Mouse (Mus musculus) stomach, postnatal 0 days (tissue): ENCODE measurements around the gene Gm10181. TPM values are rescaled to one million over a fixed set of nuclear protein-coding genes. Genes with fewer than 3 reads are reported as not detected.
A peak's percentile ranks its signal among the peaks of the same experiment; 100 is the strongest.
"Not testable (repeated sequence)": the region's sequence is repeated elsewhere in the genome, so short reads cannot be mapped to it uniquely, and the experiment has no call there.

Experiments used
- ATAC-seq: fragments of 200-750 bp; cut with Nextera tagmentation; 2 replicates; pipeline ENCODE4 v1.8.0; 2017; ENCODE audit not compliant: low FRiP score, low TSS enrichment
- DNase-seq: peaks from one replicate; pipeline ENCODE4 v3.0.0-alpha.2; 2016; ENCODE audit warnings: low spot score
- H3K27ac ChIP-seq: fragments of 300-500 bp; sonication (generic); replicated peaks from 2 replicates; pipeline ENCODE4 v1.5.1; 2014; ENCODE audit warnings: mild to moderate bottlenecking, control low read depth
- H3K27me3 ChIP-seq: fragments of 300-500 bp; sonication (generic); 2 replicates; pipeline ENCODE4 v1.6.1; 2014; ENCODE audit warnings: low read length; ENCODE audit not compliant: control insufficient read depth, insufficient read depth
- H3K36me3 ChIP-seq: fragments of 300-500 bp; sonication (generic); 2 replicates; pipeline ENCODE4 v1.6.1; 2014; ENCODE audit warnings: low read length, mixed read lengths; ENCODE audit not compliant: control insufficient read depth, insufficient read depth
- H3K4me1 ChIP-seq: fragments of 300-500 bp; sonication (generic); replicated peaks from 2 replicates; pipeline ENCODE4 v1.6.1; 2014; ENCODE audit warnings: antibody characterized with exemption; ENCODE audit not compliant: control insufficient read depth, insufficient read depth
- H3K4me2 ChIP-seq: fragments of 300-500 bp; sonication (generic); replicated peaks from 2 replicates; pipeline ENCODE4 v1.6.1; 2014; ENCODE audit warnings: low read depth, mild to moderate bottlenecking, control low read depth, moderate library complexity
- H3K4me3 ChIP-seq: fragments of 300-500 bp; sonication (generic); 2 replicates; pipeline ENCODE4 v1.5.1; 2014; ENCODE audit warnings: low read depth, low read length, control low read depth
- H3K9ac ChIP-seq: fragments of 300-500 bp; sonication (generic); 2 replicates; pipeline ENCODE4 v1.6.1; 2014; ENCODE audit warnings: mild to moderate bottlenecking, low read length, control low read depth, mixed read lengths
- H3K9me3 ChIP-seq: fragments of 300-500 bp; sonication (generic); 2 replicates; pipeline ENCODE4 v1.6.1; 2016; ENCODE audit warnings: low read length; ENCODE audit not compliant: control insufficient read depth
- CTCF ChIP-seq: IDR thresholded peaks from 2 replicates; pipeline ENCODE4 v1.5.1; 2016; ENCODE audit warnings: antibody characterized with exemption, low read depth, mild to moderate bottlenecking, moderate library complexity
- EP300 ChIP-seq: optimal IDR thresholded peaks from 2 replicates; pipeline ENCODE3; 2016; ENCODE audit warnings: antibody characterized with exemption
- WGBS: fragments of 180-500 bp; shearing (Covaris S2); extraction: QIAGEN DNeasy Blood & Tissue Kit; methylation state at CpG from one replicate; pipeline ENCODE4 v1.1.7; 2014; 5-methylcytosine and 5-hydroxymethylcytosine counted together
- polyA plus RNA-seq: library from polyadenylated mRNA; unstranded; fragments of >200 nt; fragmentation: Nextera tagmentation; extraction: Ambion mirVana; gene quantifications from 2 replicates; pipeline ENCODE4 v1.2.1, GENCODE M21; 2015

Gene Gm10181
- polyA plus RNA-seq, 1 experiment from 2014 or later, result not detected

GRCm38 (mm10) chr9:25090853-25091252 is 1.6 kb downstream of the Gm10181 start:
- no peaks in the 10 kb centered on the region for H3K9me3 ChIP-seq
- 14% methylated on average over 1 of the region's 1 CpGs for WGBS
- no peaks in the 10 kb centered on the region for H3K4me1 ChIP-seq
- TF ChIP-seq EP300 (no peak), CTCF (no peak)
- H3K4me2 ChIP-seq, result no peak overlapping the region
- no peak overlapping the region for H3K27ac ChIP-seq
- H3K4me3 ChIP-seq, result no peak overlapping the region
- DNase-seq (no peak), ATAC-seq (no peak)
- no peaks in the 10 kb centered on the region for H3K27me3 ChIP-seq
- H3K36me3 ChIP-seq, result no peaks in the 10 kb centered on the region
- H3K9ac ChIP-seq, result no peak overlapping the region

- no peak overlapping the region for H3K4me2 ChIP-seq
- H3K36me3 ChIP-seq, result peaks cover 12% of the 10 kb centered on the region
- no peak overlapping the region for H3K4me3 ChIP-seq
- ATAC-seq, result no peak
- H3K9me3 ChIP-seq, result no peaks in the 10 kb centered on the region
- H3K27ac ChIP-seq, result no peak overlapping the region
- no peak for TF ChIP-seq EP300
- no peak for TF ChIP-seq CTCF
- no peaks in the 10 kb centered on the region for H3K27me3 ChIP-seq
- no peak overlapping the region for H3K9ac ChIP-seq
- no peak for DNase-seq
- 77% methylated on average over 1 of the region's 1 CpGs for WGBS
- no peaks in the 10 kb centered on the region for H3K4me1 ChIP-seq
Observed at GRCm38 (mm10) chr9:25102881-25103280, 13.7 kb downstream of the Gm10181 start.

GRCm38 (mm10) chr9:25104638-25105037 is 15.4 kb downstream of the Gm10181 start:
- Histone ChIP-seq H3K4me1 (no peaks in the 10 kb centered on the region), H3K4me3 (no peak overlapping the region), H3K36me3 (peaks cover 15% of the 10 kb centered on the region), H3K27me3 (no peaks in the 10 kb centered on the region), H3K4me2 (no peak overlapping the region), H3K9me3 (no peaks in the 10 kb centered on the region), H3K9ac (no peak overlapping the region), H3K27ac (no peak overlapping the region)
- ATAC-seq, result no peak
- TF ChIP-seq CTCF (peak; percentile 91), EP300 (no peak)
- DNase-seq, result peak; percentile 29

GRCm38 (mm10) chr9:25123590-25123989 is 34.4 kb downstream of the Gm10181 start:
- ATAC-seq, H3K4me2 ChIP-seq, H3K9ac ChIP-seq, H3K27ac ChIP-seq, H3K4me1 ChIP-seq, H3K9me3 ChIP-seq, H3K27me3 ChIP-seq, DNase-seq, H3K36me3 ChIP-seq, H3K4me3 ChIP-seq: not testable (repeated sequence)
- 96% methylated on average over 1 of the region's 1 CpGs for WGBS

DNA sequence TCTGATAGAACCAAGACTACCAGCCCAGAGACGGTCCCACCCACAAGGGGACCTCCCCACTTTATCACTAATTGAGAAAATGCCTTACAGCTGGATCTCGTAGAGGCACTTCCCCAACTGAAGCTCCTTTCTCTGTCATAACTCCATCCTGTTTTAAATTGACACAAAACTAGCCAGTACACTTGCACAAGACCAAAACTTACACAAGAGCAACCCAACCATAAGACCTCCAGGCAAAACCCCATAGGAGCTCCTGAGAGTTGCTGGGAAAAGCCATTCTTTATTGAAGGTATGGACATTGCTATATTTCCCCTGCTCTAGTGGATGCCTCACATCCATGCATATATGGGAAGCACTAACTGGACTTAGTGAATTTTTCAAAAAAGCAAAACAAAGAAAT is 34.8 kb downstream of the Gm10181 start:
- Histone ChIP-seq H3K4me2 (no peak overlapping the region), H3K27ac (no peak overlapping the region), H3K36me3 (peaks cover 5% of the 10 kb centered on the region; the same call in 1 of the 2 replicates), H3K27me3 (no peaks in the 10 kb centered on the region), H3K9ac (no peak overlapping the region), H3K4me3 (no peak overlapping the region), H3K4me1 (no peaks in the 10 kb centered on the region), H3K9me3 (no peaks in the 10 kb centered on the region)
- TF ChIP-seq CTCF (no peak), EP300 (no peak)
- 78% methylated on average over 2 of the region's 2 CpGs for WGBS
- ATAC-seq (no peak), DNase-seq (no peak)

- no peaks in the 10 kb centered on the region for H3K27me3 ChIP-seq
- no peak for ATAC-seq
- H3K9ac ChIP-seq, result no peak overlapping the region
- H3K36me3 ChIP-seq, result no peaks in the 10 kb centered on the region
- DNase-seq, result no peak
- no peaks in the 10 kb centered on the region for H3K4me1 ChIP-seq
- no peak overlapping the region for H3K4me3 ChIP-seq
- no peak overlapping the region for H3K27ac ChIP-seq
- H3K9me3 ChIP-seq, result no peaks in the 10 kb centered on the region
- H3K4me2 ChIP-seq, result no peak overlapping the region
- TF ChIP-seq CTCF (no peak), EP300 (no peak)
Observed at GRCm38 (mm10) chr9:25132253-25132652, 43.0 kb downstream of the Gm10181 start.
